Mouse (Mus musculus): Measurements from ENCODE around the gene Tcte2.

DNA sequence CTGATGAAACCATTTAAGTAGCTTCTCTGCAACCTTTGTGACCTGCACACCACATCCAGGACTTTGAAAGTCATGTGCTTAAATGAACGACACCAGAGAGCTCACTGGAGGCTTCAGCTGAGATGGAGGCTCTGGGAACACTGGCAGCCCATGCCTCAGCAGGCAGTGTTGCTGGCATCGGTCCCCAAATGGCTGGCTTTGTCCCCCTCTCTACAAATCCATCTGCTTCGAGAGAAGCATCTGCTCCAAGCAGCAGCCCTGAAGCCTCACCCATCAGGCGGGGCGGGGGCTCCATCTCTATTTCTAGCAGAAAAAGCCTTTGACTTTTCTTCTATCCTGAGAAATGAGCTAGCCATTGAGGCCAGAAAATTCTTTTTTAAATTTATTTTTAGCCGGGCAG, 80.5 kb downstream of the Tcte2 start:
- TF ChIP-seq CTCF (conservative IDR thresholded peaks at IDR 0.05; ENCODE audit: insufficient read depth, insufficient read length, low read depth, low read length) (no peak), POLR2A (IDR thresholded peaks at IDR 0.05; ENCODE audit: low read depth, low read length) (no peak)
